Mouse (Mus musculus) small intestine, adult 2 months (tissue): Measurements from ENCODE around the gene Prkcb.

Experiments used
- CTCF ChIP-seq: fragments of 200-500 bp; IDR thresholded peaks from 2 replicates; pipeline ENCODE4 v1.5.1; 2012; ENCODE audit warnings: low read depth, mild to moderate bottlenecking, control low read depth, inconsistent platforms, low read length, moderate library complexity, mixed read lengths; ENCODE audit not compliant: insufficient replicate concordance, insufficient read length; ENCODE audit errors: extremely low read depth
- POLR2A ChIP-seq: fragments of 200-500 bp; IDR thresholded peaks from 2 replicates; pipeline ENCODE4 v1.6.1; 2012; ENCODE audit warnings: low read depth, mild to moderate bottlenecking, control low read depth, inconsistent platforms, low read length, moderate library complexity

DNA sequence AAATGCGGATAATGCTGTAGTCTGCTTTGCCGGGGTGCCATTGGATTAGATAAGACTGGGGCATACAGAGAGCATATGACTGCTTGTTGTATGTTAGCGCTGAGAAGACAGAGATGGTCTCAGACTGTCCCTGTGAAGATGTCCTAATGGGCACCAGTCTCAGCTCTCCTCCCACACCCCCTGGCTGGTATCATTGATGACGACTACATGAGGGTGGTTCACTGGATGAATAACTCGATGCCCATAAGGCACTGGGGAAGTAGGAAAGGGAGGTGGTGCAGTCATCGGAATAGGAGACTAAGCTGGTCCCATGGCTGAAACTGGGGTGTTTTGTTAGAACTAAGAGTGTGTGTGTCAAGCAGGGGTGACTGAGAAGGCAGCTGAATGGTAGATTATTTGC is 14.0 kb downstream of the Prkcb start:
- no peak for TF ChIP-seq CTCF
- TF ChIP-seq POLR2A: no peak
